Mouse (Mus musculus): Measurements from ENCODE around the gene Cks1brt. TPM values are rescaled to one million over a fixed set of nuclear protein-coding genes. Genes with fewer than 3 reads are reported as not detected.
A peak's percentile ranks its signal among the peaks of the same experiment; 100 is the strongest.
"Not testable (repeated sequence)": the region's sequence is repeated elsewhere in the genome, so short reads cannot be mapped to it uniquely, and the experiment has no call there.

Cks1brt gene
- total RNA-seq (2014; rRNA removed): not detected in 2 replicates
- not detected in 2 replicates for polyA plus RNA-seq (2015; fragmentation: Nextera tagmentation; extraction: Ambion mirVana)

GRCm38 (mm10) chr8:85151624-85152023 lies at the start of gene Cks1brt:
Gene Cks1brt (plus strand): TSS chr8:85151924.
- H3K4me3 ChIP-seq (ENCODE audit: low read depth, low read length): no peak within 1 kb of the TSS
- 79% methylated on average over 3 of the region's 3 CpGs for WGBS
- TF ChIP-seq CTCF (IDR thresholded peaks at IDR 0.05; ENCODE audit: low read depth): no peak
- no peak within 1 kb of the TSS for H3K9ac ChIP-seq
- H3K4me1 ChIP-seq (ENCODE audit: insufficient read depth): no peaks in the 10 kb centered on the region
- no peak within 1 kb of the TSS for H3K4me2 ChIP-seq (ENCODE audit: low read depth)
- H3K27ac ChIP-seq (ENCODE audit: low read depth, low read length): no peak within 1 kb of the TSS
- peaks cover 18% of the 10 kb centered on the region; the same call in 1 of the 2 replicates for H3K9me3 ChIP-seq (ENCODE audit: low read length)
- no peak for ATAC-seq
- DNase-seq: no peak
- H3K36me3 ChIP-seq (ENCODE audit: insufficient read depth): no peaks in the 10 kb centered on the region
- H3K27me3 ChIP-seq (ENCODE audit: insufficient read depth, low read length): no peaks in the 10 kb centered on the region

GRCm38 (mm10) chr8:85113241-85113640 lies 38.5 kb upstream of the Cks1brt start:
- no peak overlapping the region for H3K4me2 ChIP-seq (ENCODE audit: low read depth)
- H3K9ac ChIP-seq: no peak overlapping the region
- H3K27me3 ChIP-seq (ENCODE audit: insufficient read depth, low read length): no peaks in the 10 kb centered on the region
- WGBS: 97% methylated on average over 10 of the region's 10 CpGs
- DNase-seq: no peak
- H3K4me1 ChIP-seq (ENCODE audit: insufficient read depth): no peaks in the 10 kb centered on the region
- no peaks in the 10 kb centered on the region for H3K9me3 ChIP-seq (ENCODE audit: low read length)
- no peak for TF ChIP-seq CTCF (IDR thresholded peaks at IDR 0.05; ENCODE audit: low read depth)
- H3K27ac ChIP-seq (ENCODE audit: low read depth, low read length): no peak overlapping the region
- H3K36me3 ChIP-seq (ENCODE audit: insufficient read depth): peaks cover 26% of the 10 kb centered on the region
- ATAC-seq: no peak
- no peak overlapping the region for H3K4me3 ChIP-seq (ENCODE audit: low read depth, low read length)

GRCm38 (mm10) chr8:85115501-85115900 lies 36.2 kb upstream of the Cks1brt start:
- WGBS: 75% methylated on average over 4 of the region's 4 CpGs
- Histone ChIP-seq H3K4me1 (ENCODE audit: insufficient read depth) (no peaks in the 10 kb centered on the region), H3K27ac (ENCODE audit: low read depth, low read length) (no peak overlapping the region), H3K27me3 (ENCODE audit: insufficient read depth, low read length) (no peaks in the 10 kb centered on the region), H3K9ac (no peak overlapping the region), H3K4me3 (ENCODE audit: low read depth, low read length) (no peak overlapping the region), H3K36me3 (ENCODE audit: insufficient read depth) (peaks cover 15% of the 10 kb centered on the region), H3K9me3 (ENCODE audit: low read length) (no peaks in the 10 kb centered on the region), H3K4me2 (ENCODE audit: low read depth) (no peak overlapping the region)
- DNase-seq (no peak), ATAC-seq (no peak)
- no peak for TF ChIP-seq CTCF (IDR thresholded peaks at IDR 0.05; ENCODE audit: low read depth)

GRCm38 (mm10) chr8:85116984-85117383 lies 34.7 kb upstream of the Cks1brt start:
- TF ChIP-seq CTCF (IDR thresholded peaks at IDR 0.05; ENCODE audit: low read depth): no peak
- H3K4me2 ChIP-seq (ENCODE audit: low read depth): no peak overlapping the region
- no peaks in the 10 kb centered on the region for H3K4me1 ChIP-seq (ENCODE audit: insufficient read depth)
- H3K36me3 ChIP-seq (ENCODE audit: insufficient read depth): peaks cover under 1% of the 10 kb centered on the region; the same call in 1 of the 2 replicates
- H3K27me3 ChIP-seq (ENCODE audit: insufficient read depth, low read length): no peaks in the 10 kb centered on the region
- H3K9ac ChIP-seq: no peak overlapping the region
- 93% methylated on average over 7 of the region's 7 CpGs for whole genome bisulfite sequencing
- ATAC-seq: no peak
- H3K4me3 ChIP-seq (ENCODE audit: low read depth, low read length): no peak overlapping the region
- no peak for DNase-seq
- H3K27ac ChIP-seq (ENCODE audit: low read depth, low read length): no peak overlapping the region
- H3K9me3 ChIP-seq (ENCODE audit: low read length): no peaks in the 10 kb centered on the region

- Histone ChIP-seq H3K4me2 (ENCODE audit: low read depth) (peak overlapping the region; percentile 76), H3K27me3 (ENCODE audit: insufficient read depth, low read length) (no peaks in the 10 kb centered on the region), H3K4me1 (ENCODE audit: insufficient read depth) (no peaks in the 10 kb centered on the region), H3K9me3 (ENCODE audit: low read length) (no peaks in the 10 kb centered on the region), H3K9ac (peak overlapping the region; percentile 80), H3K4me3 (ENCODE audit: low read depth, low read length) (peak overlapping the region; percentile 59), H3K27ac (ENCODE audit: low read depth, low read length) (peak overlapping the region; percentile 54), H3K36me3 (ENCODE audit: insufficient read depth) (no peaks in the 10 kb centered on the region)
- peak; percentile 89 for DNase-seq
- 7% methylated on average over 37 of the region's 37 CpGs for WGBS
- TF ChIP-seq CTCF (IDR thresholded peaks at IDR 0.05; ENCODE audit: low read depth): peak; percentile 57
- peak; percentile 91 for ATAC-seq
These were observed 32.4 kb upstream of the Cks1brt start for GRCm38 (mm10) chr8:85119052-85119981.

- H3K4me3 ChIP-seq (ENCODE audit: low read depth, low read length); H3K36me3 ChIP-seq (ENCODE audit: insufficient read depth); H3K27me3 ChIP-seq (ENCODE audit: insufficient read depth, low read length); H3K4me2 ChIP-seq (ENCODE audit: low read depth); DNase-seq; H3K27ac ChIP-seq (ENCODE audit: low read depth, low read length); H3K4me1 ChIP-seq (ENCODE audit: insufficient read depth); H3K9me3 ChIP-seq (ENCODE audit: low read length); H3K9ac ChIP-seq: not testable (repeated sequence)
- peak; percentile 4; the same call in 1 of the 2 replicates for ATAC-seq
- WGBS: 76% methylated on average over 5 of the region's 5 CpGs
These were observed 31.5 kb upstream of the Cks1brt start for GRCm38 (mm10) chr8:85120251-85120650.

GRCm38 (mm10) chr8:85122995-85123394 lies 28.7 kb upstream of the Cks1brt start, which contains the start of gene Zfp791:
Gene Zfp791 (minus strand): TSS chr8:85123095.
- Histone ChIP-seq H3K4me1 (ENCODE audit: insufficient read depth) (no peaks in the 10 kb centered on the region), H3K4me3 (ENCODE audit: low read depth, low read length) (no peak within 1 kb of the TSS), H3K36me3 (ENCODE audit: insufficient read depth) (no peaks in the 10 kb centered on the region), H3K27me3 (ENCODE audit: insufficient read depth, low read length) (no peaks in the 10 kb centered on the region), H3K9ac (no peak within 1 kb of the TSS), H3K4me2 (ENCODE audit: low read depth) (no peak within 1 kb of the TSS), H3K9me3 (ENCODE audit: low read length) (no peaks in the 10 kb centered on the region), H3K27ac (ENCODE audit: low read depth, low read length) (no peak within 1 kb of the TSS)
- TF ChIP-seq CTCF (IDR thresholded peaks at IDR 0.05; ENCODE audit: low read depth): no peak
- DNase-seq (no peak), ATAC-seq (no peak)
- 89% methylated on average over 3 of the region's 3 CpGs for WGBS
